Mouse (Mus musculus): ENCODE results near the gene Necab2.

The Necab2 gene

DNA sequence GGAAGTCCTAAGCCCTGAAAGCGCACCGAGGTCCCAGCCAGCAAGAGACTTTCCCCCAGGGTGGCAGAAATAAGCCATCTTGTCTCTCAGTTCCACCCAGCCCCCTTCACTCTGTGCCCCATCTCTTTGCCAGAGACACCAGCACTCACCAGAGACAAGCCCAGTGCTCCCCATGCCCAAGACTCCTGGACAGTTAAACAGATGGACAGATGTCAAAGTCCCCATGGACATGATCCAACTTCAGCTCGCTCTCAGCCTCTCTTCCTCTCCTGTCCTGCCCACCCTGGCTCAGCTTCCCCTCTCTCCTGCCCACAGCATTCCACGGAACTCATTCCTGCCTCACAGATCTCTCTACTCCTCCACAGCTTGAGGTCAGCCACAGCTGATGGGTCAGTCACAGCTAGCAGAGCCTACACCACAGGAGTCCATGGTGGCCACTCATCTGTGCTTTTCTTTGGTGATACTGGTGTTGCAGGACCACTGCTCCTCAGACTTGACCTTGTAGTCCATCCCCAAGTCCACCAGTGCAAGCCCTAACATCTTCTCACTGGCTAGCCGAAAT, 17.7 kb upstream of the Necab2 start:
- peak; percentile 90 for DNase-seq

DNA sequence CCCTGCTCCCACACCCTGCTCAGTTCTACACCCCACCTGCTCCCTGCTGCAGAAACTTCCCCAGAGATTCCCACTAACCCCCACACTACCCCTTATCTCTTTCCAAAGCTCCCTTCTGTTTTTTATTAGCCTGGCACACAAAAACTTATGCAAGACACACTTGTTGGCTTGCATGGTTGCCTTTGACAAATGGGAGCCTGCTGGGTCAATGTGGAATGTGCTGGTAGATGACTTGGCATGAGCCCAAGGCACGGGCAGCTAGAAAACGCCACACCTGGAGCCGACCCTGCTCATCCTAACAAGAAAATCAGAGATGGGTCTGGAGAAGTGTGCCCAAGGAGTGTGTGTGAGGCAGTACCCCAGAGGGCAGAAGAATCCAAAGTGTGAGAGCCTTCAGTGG, 17.0 kb upstream of the Necab2 start:
- DNase-seq: no peak

DNA sequence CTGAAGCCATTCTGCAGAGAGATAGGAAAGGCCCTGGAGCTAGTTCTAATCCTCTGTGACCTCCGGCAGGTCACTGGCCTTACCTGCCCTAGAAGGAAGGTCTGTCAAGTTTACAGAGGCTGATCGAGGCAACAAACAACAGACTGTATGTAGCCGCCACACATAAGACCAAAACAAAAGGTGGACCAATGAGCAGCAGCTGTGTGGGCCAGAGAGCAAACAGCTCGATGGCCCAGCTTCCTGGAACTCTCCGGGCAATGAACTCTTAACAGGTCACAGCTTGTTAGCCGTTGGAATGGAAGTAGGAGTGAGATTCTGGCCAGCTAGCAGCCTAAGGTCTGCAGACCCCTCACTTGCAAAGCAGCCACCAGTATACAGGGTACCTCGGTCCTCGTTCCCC, 16.3 kb upstream of the Necab2 start:
- no peak for DNase-seq

DNA sequence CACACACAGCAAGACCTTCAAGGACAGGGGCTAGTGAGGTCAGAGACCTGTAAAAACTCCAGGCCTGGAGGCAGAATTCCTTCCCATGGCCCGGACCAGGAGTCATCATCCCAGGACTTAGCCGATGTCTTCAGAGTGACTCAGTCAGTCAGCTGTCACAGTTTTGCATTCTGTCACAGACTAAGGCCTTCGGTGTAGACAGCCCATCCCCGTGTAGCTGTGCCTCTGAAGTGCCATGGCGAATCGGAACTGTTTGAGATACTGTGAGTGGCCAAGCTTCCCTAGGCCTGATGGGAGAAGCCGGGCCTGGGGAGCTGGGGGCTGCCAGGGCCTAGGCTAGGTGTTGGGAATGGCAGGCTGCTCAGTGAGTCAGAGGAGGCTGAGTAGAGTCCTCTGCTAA, 15.8 kb upstream of the Necab2 start:
- DNase-seq: no peak

DNA sequence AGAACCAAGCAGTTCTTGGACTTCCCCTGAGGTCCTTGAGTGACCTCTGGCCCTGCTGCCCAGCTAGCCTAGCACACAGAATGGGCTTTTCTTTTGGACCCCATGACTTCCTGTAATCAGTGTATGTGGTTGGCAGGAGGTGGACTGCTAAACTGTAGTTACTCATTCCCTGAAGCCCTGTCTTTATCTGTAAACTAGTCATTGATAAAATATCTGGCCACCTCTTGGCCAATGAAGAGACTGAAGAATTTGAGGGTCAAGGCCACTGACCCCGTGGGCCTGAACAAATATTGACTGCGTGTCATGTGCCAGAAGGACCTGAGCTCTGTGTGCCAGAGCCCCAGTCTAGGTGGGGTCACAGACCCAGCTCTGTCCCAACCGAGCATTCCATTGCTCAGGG, 14.1 kb upstream of the Necab2 start:
- no peak for DNase-seq

DNA sequence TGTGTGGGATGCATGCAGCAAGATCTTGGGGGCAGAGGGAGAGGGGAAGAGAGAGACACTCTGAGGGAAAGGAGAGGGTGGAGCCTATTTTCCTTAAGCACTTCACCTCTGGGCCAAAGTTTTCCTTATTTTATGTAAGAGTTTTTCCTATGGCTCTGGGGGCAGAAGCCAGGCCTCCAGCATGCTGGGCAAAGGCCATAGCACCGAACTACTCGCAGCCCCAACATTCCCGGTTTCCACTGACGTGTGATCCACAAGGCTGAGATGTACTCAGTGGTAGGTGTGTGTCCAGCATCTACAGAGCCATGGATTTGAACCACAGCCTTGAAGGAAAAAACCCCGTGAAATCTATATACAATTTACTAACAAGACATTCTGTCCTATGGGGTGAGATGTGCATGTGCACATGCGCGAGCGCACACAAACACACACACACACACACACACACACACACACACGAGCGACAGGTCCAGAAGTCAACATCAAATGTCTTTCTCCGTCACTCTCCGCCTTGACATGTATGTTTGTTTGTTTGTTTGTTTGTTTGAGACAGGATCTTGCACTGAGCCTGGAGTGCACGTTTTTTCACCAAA, 12.8 kb upstream of the Necab2 start, which contains the start of gene Osgin1:
Gene Osgin1, plus strand, starts transcription at position 543 of the 593 bp plus-strand sequence.
- no peak for DNase-seq

DNA sequence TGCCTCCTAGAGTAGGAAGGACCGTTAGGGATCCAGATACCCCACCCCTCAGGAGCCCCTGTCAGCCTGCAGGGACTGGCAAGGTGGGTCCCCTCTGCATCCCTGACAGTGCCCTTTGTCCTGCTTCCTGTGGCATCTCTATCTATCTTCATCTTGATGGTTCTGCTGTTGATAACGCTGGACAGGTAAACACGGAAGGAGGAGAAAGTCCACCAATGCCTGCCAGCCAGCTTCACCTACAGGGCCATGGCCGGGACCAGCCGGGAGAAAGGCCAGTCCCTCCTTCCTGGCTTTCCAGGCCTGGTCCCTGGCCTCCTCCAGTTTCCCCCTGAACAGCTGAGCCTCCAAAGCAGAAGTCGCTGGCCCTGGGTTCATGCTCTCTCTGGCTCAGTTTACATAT, 11.9 kb upstream of the Necab2 start:
- no peak for DNase-seq

DNA sequence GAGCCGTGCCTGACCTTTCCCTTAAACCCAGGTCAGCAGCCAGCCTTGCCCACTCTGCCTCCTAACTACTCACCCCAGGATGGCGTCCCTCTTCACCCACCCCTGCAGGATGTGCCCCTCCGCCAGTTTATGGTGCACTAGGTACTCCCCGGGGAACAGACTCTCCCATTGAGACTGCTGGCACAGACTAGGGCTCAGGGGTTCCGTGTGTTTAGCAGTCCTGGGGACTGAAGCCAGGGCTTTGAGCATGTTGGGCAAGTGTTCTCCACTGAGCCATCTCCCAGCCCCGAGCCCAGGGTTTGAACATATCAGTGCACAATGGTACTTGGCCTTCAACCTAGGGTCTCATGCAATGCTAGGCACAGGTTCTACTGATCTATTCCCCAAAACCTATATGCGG, 11.0 kb upstream of the Necab2 start:
- no peak for DNase-seq

DNA sequence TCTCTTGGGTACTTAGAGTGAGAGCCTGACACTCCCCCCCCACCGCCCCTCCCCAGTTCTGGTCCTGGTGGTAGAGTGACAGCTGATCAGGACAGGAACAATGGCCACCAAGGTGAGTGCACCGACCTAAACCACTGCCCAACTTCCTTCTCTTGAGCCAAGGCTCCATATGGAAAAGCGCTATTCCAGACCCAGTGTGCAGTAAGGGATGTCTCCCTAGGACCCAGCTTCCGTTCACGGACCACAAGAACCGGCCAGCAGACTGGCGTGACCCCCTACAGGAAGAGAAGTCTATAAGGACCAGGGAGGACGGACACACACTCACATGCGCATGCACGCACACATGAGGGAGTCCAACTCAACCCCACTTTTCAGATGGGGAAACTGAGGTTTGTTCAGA, 10.2 kb upstream of the Necab2 start:
- peak; percentile 97 for DNase-seq

DNA sequence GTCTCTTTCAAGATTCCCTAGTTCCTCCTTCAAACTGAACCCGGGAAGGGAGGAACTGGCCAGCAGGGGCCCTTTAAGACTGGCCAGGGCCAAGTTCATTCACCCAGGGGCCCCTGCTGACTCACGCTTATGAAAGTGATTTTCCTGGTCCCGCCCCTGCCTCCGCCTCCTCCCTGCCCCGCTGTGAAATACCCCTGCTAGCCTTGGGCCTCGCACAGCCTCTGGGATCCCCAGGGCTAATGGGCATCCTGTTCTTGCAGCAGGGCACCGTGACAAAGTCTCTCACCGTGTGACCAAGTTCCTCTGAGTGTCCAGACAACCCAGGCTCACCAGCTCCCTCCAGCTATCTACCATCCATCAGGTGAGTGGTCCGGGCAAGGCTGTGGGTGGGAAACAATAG, 9.6 kb upstream of the Necab2 start:
- peak; percentile 100 for DNase-seq

DNA sequence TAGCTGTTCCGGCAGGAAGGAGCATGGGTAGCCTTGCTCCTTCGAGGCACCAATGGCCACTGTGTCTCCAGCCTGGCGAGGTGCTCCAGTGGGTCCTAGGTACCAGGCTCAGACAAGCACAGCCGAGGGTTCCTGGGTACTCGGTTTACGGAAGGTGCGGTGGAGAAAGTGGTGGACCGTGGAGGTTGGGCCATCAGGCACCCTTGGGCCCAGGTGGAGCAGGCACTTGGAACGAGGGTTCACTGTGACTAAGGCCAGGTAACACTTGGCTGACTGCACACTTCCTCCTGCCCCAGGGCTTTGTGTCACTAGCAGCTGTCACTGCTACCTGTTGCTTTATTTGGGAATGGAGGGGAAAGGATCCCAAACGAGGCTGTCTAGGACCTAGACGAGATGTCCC, 9.0 kb upstream of the Necab2 start:
- peak; percentile 95 for DNase-seq

DNA sequence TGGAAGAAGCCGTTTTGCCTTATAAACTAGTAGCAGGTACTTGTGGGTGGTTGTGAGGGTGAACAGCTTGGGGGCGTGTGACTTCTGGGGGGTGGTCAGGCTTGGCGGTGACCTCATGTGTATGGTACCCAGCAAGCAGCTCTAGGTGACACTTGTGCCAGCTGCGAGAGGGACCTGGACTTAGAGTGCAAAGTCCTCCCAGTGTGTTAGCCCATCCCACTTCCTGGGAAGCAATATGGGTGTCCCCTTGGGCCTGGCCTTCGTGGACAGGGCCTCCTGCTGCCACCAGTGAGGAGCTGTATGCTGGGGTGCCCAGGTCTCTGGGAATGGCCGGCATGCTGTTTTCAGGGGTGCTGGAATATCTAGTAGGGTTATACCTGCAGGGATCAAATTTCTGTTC, 7.6 kb upstream of the Necab2 start:
- DNase-seq: no peak

DNA sequence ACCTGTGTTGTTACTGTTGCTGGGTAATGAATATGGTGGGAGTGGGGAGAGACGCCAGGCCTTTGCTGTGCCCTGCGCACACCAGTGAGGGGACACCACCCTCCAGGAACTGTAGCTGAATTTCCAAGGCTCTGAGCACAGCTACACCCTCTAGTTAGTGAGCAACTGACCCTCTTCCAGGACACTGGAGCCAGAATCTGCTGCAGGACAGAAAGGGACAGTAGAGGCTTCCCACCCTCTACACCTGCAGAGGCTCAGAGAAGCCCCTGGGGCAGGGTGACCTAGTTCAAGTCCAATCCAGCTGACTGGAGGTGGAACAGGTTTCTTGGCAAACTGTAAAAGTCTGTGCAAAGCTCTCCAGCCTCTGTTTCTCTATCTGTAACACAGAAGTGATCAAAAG, 7.1 kb upstream of the Necab2 start:
- peak; percentile 85 for DNase-seq

DNA sequence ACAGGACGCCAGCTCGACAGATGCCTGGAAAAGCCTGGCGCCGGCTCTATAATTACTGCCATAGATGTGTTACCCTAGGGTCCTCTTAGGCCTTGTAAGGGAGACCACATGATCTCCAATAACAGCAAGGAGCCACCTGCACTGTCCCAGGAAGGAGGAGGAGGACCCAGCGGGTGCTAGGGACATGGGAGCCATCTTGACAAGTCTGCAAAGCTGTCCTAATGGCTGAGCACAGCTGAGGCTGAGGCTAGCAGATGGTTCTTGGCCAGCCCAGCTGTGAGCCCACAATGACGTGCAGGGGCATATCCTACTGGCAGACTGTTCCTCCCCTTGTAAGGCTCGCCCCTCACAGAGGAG, 6.6 kb upstream of the Necab2 start:
- DNase-seq: no peak

DNA sequence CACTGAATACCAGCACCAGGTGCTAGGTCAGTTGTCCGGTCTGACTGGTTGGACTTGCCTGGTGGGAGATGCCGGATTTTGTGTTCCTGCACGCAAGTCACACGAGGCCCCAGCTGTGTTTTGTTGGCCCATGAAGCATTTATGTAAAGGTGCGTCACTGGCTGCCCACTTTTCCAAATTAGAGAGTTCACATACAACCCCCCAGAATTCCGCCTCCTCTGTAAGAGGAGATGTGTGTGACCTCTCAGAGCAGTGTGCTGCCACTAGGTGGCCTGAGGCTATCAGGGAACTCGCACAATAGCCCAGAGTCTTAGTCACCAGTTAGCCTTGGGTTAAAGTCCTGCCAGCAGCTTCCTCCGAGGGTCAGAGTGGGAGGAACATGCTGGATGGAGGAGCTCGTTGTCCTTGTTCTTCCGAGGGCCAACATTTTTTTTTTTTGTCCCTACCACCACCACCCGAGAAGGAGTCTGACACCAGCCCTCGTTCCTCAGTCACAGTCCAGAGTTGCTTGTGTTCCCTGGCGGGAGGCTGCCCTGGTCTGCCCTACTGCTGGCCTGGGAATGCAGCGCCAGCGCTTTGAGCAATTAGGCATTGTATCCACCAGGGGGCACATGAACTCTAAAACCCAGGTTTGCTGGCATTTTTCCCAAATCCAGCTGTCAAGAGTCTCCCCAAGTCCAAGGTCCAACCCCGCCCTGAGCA, 6.1 kb upstream of the Necab2 start:
- DNase-seq: peak; percentile 98

DNA sequence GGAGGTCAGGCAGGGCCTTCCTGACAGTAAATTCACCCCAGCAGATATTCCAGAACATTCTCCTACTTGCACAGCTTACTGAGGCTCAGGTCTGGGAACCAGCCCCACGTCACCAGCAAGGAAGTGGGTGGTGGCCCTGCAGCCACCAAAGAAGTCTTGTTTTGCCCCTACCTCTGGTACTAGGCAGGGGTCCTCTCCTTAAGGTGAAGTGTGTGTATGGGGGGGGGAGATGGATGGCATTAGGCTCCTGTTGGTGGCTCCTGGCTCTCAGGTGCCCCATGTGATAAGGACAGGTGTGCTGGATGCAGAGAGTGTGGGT, 5.6 kb upstream of the Necab2 start:
- DNase-seq: no peak

DNA sequence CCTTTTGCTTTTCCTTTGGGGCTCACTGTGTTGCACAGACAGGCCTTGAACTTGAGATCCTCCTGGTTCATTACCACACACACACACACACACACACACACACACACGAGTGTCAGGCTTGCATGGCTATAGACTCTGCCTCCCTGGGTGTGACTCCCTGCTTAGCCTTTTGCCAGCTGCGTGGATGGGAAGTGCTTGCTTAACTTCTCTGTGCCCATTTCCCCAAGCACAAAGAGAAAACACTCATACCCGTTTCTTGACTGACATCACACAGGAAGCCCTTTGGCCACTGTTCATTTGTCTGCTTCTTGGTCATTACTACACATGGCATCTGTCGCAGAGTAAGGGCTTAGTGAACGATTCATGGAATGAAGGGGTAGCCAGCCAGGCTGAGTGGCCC, 4.5 kb upstream of the Necab2 start:
- no peak for DNase-seq

DNA sequence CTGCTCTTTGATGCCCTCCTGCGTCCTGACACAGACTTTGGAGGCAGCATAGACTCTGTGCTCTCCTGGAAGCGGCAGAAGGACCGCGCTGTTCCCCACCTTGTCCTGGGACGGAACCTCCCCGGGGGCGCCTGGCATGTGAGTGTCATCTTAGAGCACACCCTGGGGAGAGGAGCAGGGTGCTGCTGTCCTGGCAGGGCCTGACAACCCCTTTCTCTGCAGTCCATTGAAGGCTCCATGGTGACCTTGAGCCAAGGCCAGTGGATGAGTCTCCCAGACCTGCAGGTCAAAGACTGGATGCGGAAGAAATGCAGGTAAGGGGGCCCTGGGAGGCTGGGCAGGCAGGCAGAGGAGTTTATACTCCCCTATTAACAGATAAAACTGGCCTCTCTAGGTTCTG, 3.5 kb upstream of the Necab2 start:
- no peak for DNase-seq

DNA sequence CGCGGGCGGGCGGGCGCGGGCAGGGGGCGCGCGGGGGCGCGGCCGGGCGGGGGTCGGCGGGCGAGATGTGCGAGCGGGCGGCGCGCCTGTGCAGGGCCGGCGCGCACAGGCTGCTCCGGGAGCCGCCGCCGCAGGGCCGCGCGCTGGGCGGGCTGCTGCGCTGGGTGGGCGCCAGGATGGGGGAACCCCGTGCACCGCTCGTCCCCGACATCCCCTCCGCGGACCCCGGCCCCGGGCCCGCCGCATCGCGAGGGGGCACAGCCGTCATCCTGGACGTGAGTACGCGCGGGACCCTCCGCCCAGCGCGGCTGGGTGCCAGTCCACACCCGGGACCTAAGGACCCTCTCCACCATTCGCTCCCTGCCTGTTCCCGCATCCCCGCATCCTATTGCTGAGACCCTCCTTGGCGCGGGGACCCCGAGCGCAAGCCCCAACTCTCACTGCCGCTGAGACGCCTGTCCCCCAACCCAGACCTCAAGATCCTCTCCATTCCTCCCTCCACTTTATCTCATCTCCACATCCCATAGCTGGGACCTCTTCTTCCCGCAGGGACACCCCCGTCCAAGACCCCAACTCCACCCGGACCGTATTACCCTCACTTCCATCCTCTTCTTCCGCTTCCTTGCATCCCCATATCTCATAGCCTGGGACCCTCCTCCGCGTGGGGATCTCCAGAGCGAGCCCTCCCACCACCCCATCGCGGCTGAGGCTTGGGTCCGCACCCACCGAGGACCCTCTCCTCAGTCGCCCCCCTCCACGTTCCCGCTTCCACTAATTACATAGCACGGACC, 666 bp downstream of the Necab2 start:
- DNase-seq: no peak

DNA sequence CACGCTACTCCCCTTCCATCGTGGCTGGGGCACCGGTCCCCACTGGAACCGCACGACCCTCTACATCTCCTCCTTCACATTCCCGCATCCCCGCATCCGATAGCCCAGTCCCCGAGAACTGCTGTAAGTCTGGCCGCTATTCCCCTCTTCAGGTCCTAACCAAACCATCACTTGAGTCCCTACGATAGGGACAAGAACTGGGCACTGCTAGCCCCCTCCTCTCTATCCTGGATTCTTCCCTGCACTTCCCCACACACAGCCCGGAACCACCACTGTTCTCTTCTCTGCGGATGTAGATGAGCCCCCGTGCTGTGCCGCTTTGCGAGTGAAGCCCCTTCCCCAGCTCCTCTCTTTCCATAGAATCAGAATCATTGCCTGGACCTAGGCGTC, 1.3 kb downstream of the Necab2 start:
- no peak for DNase-seq

DNA sequence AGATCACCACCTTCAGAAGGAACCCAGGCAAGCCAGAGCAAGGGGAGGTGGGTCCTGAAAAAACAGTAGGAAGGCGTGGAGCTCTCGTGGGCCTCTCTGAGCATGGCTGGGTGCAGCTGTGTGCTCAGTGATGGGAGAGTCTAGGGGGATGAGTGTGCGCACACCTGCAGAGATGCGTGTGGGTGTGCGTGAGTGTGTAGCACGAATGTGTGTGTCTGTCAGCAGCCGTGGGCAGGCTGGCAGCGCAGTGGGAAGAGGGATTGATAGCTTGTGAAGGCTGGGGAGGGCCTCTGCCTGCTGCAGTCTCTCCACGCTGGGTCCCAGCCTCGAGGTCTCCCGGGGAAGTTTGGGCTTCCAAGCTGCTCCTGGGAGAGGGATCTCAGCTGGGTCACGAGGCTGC, 3.1 kb downstream of the Necab2 start:
- DNase-seq: no peak

DNA sequence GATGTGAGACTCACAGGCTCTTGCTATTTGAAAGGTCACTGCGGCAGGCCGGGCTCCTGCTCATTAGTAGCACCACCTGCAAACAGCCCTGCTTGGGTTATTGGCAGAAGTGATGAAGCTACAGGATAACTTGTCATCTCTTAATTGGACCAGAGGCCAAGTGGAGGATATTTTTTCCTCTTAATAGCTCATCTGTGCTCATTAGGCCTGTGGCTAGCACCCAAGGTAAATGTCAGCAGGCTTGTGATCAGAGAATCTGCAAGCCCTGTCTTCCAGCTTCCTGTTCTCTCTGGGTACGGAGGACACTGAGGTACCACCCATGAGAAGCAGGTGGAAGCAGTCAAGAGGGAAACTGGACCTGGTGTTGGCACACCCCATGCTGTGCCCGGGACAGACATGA, 4.6 kb downstream of the Necab2 start:
- DNase-seq: no peak

DNA sequence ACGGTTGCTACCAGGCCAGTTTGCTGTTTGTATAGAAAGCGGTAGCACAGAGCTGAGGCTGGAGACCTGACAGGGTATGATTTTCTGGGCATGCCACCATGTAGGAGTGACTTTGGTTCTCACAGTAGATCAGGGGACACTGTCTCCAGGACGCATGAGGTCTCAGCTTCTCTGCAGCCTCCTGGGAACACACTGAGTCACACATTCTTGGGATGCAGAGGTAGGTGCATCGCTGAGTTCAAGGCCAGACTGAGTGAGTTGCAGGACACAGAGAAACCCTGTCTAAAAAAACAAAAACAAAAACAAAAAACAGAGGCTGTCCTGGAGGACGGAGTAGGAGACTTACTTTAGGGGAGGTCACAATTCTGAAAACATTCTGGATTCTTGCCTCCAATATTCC, 6.4 kb downstream of the Necab2 start:
- peak; percentile 76 for DNase-seq

DNA sequence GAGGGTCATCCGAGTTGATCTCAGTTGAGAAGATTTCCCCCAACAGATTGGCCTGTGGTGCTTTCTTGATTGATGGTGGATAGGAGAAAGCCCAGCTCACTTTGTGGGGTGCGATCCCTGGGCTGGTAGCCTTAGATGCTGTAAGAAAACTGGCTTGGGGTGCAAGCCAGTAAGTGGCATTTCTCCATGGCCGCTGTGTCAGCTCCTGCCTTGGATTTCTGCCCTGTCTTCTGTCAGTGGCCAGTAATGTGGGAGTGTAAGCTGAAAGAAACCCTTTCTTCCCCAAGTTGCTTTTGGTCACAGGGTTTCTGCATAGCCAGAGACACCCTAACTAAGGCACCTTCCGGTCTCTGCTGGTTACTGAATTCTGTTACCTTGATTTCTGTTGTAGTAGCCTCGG, 9.5 kb downstream of the Necab2 start:
- DNase-seq: no peak
